Mouse (Mus musculus) activated CD4-positive, CD25-positive, alpha-beta regulatory T cell, adult 4 months (primary cell): Measurements from ENCODE around the gene Itgb2. TPM values are rescaled to one million over a fixed set of nuclear protein-coding genes. Genes with fewer than 3 reads are reported as not detected.

Experiments
- ATAC-seq: one replicate; pipeline ENCODE4 v1.8.0; 2017
- polyA plus RNA-seq, 2 experiments: library from polyadenylated mRNA; unstranded; fragments of 100-300 nt; shearing (Covaris generic); gene quantifications; one replicate each; pipeline ENCODE4 v1.2.1; 2017

The Itgb2 gene
- 100 to 1,000 TPM; 375 to 386 TPM for polyA plus RNA-seq

GRCm38 (mm10) chr10:77530140-77530539 lies at the start of gene Itgb2:
TSS of gene Itgb2 (plus strand) at chr10:77530252.
- ATAC-seq: peak; percentile 87

DNA sequence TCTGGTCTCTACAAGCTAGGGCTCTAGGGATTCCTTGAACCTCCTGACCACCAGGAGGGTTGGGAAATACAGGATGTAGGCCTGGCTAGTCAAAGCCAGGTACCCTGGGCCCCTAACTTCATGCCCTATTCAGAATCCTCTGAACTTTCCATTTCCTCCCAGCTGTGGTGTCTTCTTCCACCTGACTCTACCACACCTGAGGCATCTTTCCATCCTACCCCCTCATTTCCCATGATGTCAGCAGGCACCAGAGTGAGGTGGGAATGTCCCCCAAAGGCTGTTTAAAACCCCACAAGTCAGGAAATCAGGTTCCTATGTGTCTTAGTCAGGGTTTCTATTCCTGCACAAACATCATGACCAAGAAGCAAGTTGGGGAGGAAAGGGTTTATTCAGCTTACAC lies 48.2 kb upstream of the Itgb2 start:
- peak; percentile 48 for ATAC-seq

DNA sequence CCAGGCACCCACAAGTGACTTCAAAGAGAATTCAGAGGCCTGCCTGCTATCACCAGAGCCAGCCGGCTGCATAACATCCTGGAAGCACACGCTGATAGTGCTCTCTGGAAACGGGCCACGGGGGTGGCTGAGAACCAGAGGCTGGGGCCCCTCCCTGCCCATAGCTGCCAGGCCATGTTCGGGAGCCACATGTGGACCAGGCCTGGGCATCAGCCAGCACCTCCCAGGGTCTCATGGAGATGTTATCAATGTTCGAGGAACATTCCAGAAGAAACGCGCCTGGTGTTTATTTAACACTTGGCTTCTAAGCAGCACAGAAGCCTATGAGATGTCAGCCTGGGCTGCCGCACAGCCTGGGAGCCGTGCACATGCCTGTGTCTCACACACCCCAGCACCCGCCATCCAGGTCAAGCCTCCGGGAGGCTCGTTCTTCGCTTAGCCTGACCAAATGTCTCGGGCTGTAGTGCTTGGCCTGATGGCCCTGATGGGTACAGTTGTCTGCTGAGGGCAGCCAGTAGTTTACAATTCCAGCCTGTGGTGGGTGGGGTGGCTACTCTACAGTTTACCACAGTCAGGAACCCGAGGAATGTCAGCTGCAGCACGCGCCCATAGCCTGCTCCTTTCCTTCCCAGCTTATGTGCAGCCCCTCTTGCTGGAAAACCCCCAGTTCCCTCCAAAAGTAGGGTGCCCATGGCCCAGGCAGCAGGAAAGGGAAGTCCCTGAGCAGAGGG lies 45.7 kb upstream of the Itgb2 start:
- no peak for ATAC-seq

DNA sequence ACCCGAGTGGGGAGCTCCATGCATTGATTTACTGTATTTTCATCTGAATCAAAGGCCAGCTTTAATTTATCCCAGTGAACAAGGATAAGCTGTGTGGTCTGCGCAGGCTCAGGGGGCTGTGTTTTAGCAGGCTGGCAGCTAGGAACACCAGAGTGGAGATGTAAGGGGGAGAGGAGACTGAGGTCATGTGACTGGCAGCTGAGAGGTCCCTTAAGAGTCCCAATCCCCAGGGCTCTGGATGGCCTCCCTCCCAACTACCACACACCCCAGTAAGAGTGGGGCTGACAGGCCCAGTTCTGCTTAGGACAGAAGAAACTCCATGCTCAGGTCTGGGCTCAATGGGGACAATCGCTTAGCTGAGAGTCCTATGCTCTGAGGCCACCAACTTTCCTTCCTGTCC lies 44.3 kb upstream of the Itgb2 start:
- ATAC-seq: no peak

- ATAC-seq: no peak
These were observed 41.9 kb upstream of the Itgb2 start for GRCm38 (mm10) chr10:77488168-77488567.

DNA sequence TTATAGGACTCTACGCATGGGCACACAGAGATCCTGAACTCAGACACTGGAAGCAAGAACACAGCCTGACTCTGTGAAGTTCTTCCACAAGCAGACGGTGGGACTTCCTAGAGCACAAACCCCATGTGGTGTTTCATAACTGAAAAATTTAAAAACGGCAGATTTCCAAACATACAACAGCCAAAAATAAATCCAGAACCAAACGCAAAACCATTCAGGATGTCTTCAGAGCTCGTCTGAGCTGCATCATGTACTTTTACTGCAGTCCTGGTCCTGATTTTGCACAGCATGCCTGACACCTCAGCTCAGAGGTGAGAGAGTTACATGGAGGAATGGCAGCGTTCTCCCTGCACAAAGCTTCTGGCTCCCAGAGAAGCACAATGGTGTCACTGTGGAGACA lies 38.5 kb upstream of the Itgb2 start:
- no peak for ATAC-seq

GRCm38 (mm10) chr10:77492885-77493284 lies 37.2 kb upstream of the Itgb2 start:
- no peak for ATAC-seq

DNA sequence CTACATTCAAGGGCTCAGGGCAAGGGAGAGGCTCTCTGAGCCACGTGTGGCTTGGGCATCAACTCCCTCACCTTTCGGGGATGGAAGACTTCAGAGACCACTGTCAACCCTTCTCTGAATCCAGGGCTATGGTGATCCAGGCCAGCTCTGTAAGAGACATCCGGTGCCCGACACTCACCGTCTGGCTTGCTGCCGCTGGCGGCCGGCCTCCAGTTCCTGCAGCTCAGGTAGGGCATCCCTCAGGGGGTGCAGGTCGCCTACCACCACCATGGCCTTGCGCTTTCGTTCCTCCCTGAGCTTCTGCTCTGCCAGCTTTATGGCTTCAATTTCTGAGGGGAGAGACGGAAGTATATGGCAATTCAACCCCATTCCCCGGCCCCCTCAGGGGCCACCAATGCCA lies 32.9 kb upstream of the Itgb2 start:
- ATAC-seq: no peak

DNA sequence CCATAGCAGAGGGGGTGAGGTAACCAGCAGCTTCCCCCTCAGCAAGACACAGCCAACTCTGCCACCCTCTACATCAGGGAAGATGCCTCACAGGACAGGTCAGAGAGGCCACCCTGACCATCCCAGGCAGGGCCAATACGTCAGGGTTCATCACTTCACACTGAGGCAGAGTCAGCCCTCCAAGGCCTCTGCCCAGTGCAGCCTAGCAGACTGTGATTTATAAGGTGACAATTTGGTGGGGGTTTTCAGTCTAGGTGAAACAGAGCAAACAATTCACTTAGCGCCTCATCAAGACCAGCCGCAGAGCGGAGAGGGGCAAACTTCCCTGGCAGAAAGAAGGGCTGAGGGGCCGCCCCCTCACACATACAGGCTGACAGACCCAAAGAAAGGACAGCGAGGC lies 31.8 kb upstream of the Itgb2 start:
- no peak for ATAC-seq

DNA sequence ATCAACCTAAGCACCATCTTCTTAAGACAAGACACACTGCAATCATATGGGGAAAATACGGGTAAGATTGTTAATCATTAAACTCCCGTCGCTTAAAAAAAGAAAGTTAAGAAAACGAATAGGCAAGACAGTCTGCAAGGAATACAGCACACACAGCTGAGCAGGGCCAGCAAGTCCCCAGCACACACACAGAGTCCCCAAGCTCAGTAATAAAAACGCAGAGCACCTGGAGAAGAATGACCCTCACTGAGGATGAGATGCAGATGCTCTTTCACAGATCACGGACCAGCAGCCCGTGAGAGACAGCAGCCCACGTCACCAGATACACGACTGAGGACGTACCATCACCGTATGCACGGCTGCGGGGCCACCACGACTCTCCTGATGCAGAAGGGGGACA lies 29.4 kb upstream of the Itgb2 start:
- ATAC-seq: no peak

- no peak for ATAC-seq
These were observed 26.8 kb upstream of the Itgb2 start for GRCm38 (mm10) chr10:77502967-77503922.

GRCm38 (mm10) chr10:77504143-77504542 lies 25.9 kb upstream of the Itgb2 start:
- no peak for ATAC-seq

DNA sequence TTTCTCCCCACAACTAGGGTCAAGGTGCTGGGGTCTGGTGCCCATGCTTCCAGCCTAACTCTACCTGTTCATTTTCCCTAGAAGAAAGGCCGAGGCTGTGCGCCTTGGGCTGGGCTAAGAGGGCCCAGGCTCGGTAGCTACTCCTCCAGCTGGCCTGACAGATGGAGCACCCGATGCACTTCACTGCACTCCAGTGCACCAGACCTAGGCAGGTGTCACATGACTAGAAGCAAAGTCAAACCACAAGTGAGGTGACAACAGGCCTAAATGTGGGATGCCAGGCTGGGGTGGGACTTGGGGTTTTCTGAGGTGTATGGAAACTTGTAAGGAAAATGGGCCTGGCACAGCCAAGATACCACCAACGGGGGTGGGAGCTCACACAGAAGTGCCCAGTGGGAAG lies 23.5 kb upstream of the Itgb2 start:
- no peak for ATAC-seq

- ATAC-seq: no peak
These were observed 23.0 kb upstream of the Itgb2 start for GRCm38 (mm10) chr10:77506961-77507577.

DNA sequence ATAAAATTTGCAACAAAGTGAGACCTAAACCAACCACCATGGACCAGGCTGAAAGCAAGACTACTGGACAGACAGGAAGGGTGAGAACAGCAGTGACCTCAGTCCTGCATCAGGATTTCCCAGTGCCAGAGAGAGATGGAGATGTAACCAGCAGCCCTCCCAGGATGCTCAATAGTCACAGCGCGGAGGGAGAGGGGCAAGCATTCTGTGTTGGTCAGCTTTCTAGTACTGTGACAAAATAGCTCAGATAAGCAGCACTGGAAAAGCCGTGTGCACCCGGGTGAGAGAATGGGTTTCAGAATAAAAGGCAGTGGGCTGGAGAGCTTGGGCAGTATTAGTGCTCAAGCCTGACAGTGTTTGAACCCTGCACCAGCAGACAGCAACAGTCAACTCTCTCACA lies 22.3 kb upstream of the Itgb2 start:
- no peak for ATAC-seq

DNA sequence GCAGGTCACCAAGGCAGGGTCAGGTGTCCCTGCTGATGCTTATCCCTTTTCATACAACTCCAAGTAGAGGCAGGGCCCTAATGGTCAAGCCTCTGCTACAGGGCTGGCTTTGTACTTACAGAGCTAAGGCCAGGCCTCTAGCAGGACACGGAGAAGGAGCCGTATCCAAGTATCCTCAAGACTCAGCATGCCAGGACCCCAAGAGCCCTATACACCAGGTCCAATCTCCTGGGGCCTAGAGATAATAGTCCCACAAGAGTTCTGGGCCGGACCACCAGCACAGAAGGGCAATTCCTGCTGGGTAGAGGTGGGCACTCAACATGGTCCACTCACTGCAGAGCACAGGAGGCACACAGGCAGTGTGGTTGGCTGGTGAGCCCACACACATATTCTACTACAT lies 21.3 kb upstream of the Itgb2 start:
- no peak for ATAC-seq

- ATAC-seq: peak; percentile 83
These were observed 20.5 kb upstream of the Itgb2 start for GRCm38 (mm10) chr10:77509403-77510187.

- ATAC-seq: no peak
These were observed 19.6 kb upstream of the Itgb2 start for GRCm38 (mm10) chr10:77510225-77510982.

GRCm38 (mm10) chr10:77515385-77516348 lies 14.4 kb upstream of the Itgb2 start, which contains the start of gene Fam207a:
TSS of gene Fam207a (minus strand) at chr10:77515785.
- ATAC-seq: peak; percentile 83

- ATAC-seq: no peak
These were observed 13.6 kb upstream of the Itgb2 start for GRCm38 (mm10) chr10:77516379-77516951.
